Mouse (Mus musculus): ENCODE measurements around the gene Kcnip1. TPM values are rescaled to one million over a fixed set of nuclear protein-coding genes. Genes with fewer than 3 reads are reported as not detected.

The Kcnip1 gene
- polyA plus RNA-seq, 1 experiment from 2014 or later: 14.4 TPM

- no peaks in the 10 kb centered on the region for H3K36me3 ChIP-seq (ENCODE audit: control insufficient read depth, insufficient read depth, low read length)
- DNase-seq (ENCODE audit: low spot score) (no peak), ATAC-seq (ENCODE audit: low FRiP score) (no peak)
- no peak overlapping the region for H3K27ac ChIP-seq (ENCODE audit: low read depth, low read length)
- no peaks in the 10 kb centered on the region for H3K9me3 ChIP-seq (ENCODE audit: control insufficient read depth, low read length)
- H3K27me3 ChIP-seq (ENCODE audit: control insufficient read depth, insufficient read depth, low read length): no peaks in the 10 kb centered on the region
- H3K4me2 ChIP-seq (replicated peaks; ENCODE audit: low read depth, low read length): no peak overlapping the region
- no peaks in the 10 kb centered on the region for H3K4me1 ChIP-seq (replicated peaks; ENCODE audit: control insufficient read depth, insufficient read depth, low read length)
- no peak overlapping the region for H3K4me3 ChIP-seq (ENCODE audit: low read depth, low read length)
- H3K9ac ChIP-seq (ENCODE audit: low read depth, low read length): no peak overlapping the region
- WGBS: 60% methylated on average over 3 of the region's 3 CpGs
Measured at GRCm38 (mm10) chr11:33579621-33580020, 413.3 kb downstream of the Kcnip1 start.

Other genes with a start within 250 kb of the Kcnip1 start
- gene Kcnmb1, start 30.1 kb downstream of the Kcnip1 start, polyA plus RNA-seq (2014; fragmentation: Nextera tagmentation; extraction: Ambion mirVana): 0.20 and 0.22 TPM in 2 replicates
- 2.4 and 2.8 TPM in 2 replicates for gene Lcp2, start 53.8 kb upstream of the Kcnip1 start, polyA plus RNA-seq (2014; fragmentation: Nextera tagmentation; extraction: Ambion mirVana)
- gene 4930469K13Rik, start 105.4 kb upstream of the Kcnip1 start, polyA plus RNA-seq (2014; fragmentation: Nextera tagmentation; extraction: Ambion mirVana): 1.8 and 4.3 TPM in 2 replicates
- gene Foxi1, start 214.9 kb upstream of the Kcnip1 start, polyA plus RNA-seq (2014; fragmentation: Nextera tagmentation; extraction: Ambion mirVana): 0.38 TPM in 1 of 2 replicates, not detected in the other

All from hindbrain, embryonic 11.5 days (tissue).